Mouse (Mus musculus) erythroblast, embryonic 14.5 days (primary cell): ENCODE measurements around the gene Dnaja1.

Experiments
- GATA1 ChIP-seq: IDR thresholded peaks from 2 replicates; pipeline ENCODE4 v1.6.1; 2012; ENCODE audit warnings: low read length, inconsistent platforms, mixed read lengths
- TAL1 ChIP-seq: IDR thresholded peaks from 3 replicates; pipeline ENCODE4 v1.6.1; 2012; ENCODE audit warnings: low read length, inconsistent platforms, mixed read lengths

- TF ChIP-seq GATA1: no peak
- TF ChIP-seq TAL1: no peak
Observed at GRCm38 (mm10) chr4:40759876-40760275, 37.9 kb downstream of the Dnaja1 start.
